Mouse (Mus musculus): ENCODE measurements around the gene Pcnx3. TPM values are rescaled to one million over a fixed set of nuclear protein-coding genes. Genes with fewer than 3 reads are reported as not detected.

The Pcnx3 gene
- 110 and 124 TPM in 2 replicates for total RNA-seq (2021)
- long read RNA-seq, partial matches to known transcripts = 24 of 28 reads
- long read RNA-seq, other reads (novel, unspliced or antisense) = 4 of 28 reads

- peak; percentile 95 for DNase-seq
Observed at GRCm38 (mm10) chr19:5688200-5689087, at the start of gene Pcnx3, which contains the start of gene Map3k11. Gene Pcnx3 (minus strand): TSS chr19:5688908. Gene Map3k11 (plus strand): TSS chr19:5688742.

- DNase-seq = no peak
Observed at GRCm38 (mm10) chr19:5734325-5734724, 45.6 kb upstream of the Pcnx3 start.

GRCm38 (mm10) chr19:5731264-5731978 lies 42.7 kb upstream of the Pcnx3 start:
- peak; percentile 92 for DNase-seq

GRCm38 (mm10) chr19:5730314-5731186 lies 41.8 kb upstream of the Pcnx3 start:
- DNase-seq = no peak

- peak; percentile 93 for DNase-seq
Observed at GRCm38 (mm10) chr19:5729444-5729815, 40.7 kb upstream of the Pcnx3 start, which contains the start of gene Fam89b. Gene Fam89b (minus strand): TSS chr19:5729653.

DNA sequence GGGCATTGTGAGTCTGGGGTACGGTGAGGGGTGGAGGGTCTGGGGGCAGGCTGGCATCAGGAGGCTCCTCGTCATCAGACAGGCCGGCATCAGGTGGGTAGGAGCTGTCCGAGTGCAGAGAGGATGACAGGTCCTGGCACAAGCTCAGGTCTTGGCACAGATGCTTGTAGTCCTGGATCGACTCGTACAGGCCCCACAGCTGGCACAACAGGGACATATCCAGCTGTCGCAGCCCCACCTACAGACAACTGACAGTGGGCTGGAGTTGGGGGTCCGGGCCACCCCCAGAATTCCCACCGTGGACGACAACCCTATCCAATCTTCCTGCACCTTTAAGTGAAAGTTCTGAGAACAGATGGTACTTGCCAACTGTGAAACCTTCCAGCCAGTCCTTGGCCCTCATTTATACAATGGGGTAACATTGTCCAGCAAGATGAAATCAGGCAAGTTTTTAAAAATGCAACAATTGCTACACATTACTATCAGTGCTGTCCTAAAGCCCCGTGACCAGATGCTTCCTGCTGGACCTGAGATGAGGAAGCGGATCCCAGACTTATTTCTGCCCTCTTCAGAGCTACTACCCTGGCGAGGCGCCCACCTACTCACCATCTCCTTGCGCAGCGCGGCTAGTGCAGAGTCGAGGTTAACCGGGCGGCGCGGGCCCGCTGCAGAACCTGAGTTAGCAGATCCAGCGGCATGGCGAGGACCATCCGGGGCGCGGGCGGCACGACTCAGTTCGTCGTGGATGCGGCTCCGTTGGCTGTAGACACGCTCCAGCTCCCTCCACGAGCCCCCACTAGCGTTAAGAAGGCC lies 40.1 kb upstream of the Pcnx3 start:
- peak; percentile 70 for DNase-seq

DNA sequence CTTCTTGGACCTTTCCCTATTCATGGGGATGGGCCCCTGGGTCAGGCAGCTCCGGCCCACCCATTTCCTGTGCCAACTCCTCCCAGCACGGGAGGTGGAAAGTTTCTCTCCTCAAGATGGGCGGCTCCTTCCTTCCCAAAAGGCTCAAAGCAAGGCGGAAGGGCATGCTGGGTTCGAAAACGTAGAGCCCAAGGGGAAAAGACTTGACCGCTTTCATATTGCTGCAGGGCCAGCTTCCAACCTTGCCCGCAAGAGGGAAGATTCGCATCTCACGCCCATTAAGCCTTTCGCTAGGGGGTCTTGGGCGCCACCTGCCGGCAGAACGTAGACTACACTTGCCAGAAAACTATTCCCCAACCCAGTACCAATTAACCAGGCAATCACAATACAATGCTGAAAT lies 39.0 kb upstream of the Pcnx3 start:
- DNase-seq = peak; percentile 89

- no peak for DNase-seq
Observed at GRCm38 (mm10) chr19:5726961-5727578, 38.4 kb upstream of the Pcnx3 start.

DNA sequence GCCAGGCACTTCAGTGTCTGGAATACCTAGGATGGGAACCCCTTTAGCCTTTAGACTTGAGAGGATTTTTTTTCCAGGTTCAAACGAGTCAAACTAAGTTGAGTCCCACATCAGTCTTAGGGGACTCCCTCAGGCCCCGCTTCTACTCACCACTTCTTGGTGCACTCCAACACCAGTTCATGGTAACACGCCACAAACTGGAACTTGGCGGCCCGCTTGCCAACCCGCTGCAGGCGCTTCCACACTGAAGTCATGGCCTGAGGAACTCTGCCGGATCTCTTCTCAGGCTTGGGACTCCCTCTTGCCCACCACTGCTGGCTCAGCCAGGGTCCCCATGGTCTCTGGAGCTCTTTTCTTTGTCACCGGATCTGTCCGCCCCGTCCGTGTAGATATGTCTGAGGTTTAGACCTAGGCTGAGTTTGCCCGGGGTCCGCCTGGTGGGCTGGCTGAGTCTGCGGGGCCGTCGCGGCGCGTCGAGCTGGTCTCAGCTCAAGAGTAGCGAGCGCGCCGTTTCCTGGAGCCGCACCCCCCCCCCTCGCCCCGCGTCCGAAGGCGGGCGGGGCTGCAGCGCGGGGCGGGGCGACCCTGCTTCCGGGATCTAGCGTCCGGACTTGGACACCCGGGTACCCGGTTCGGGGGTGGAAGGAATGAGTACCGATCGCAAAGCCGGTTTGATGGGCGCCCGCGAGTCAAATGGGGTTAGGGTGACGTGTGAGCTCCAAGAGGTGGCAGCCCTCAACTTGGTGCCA lies 37.2 kb upstream of the Pcnx3 start, which contains the start of gene Ehbp1l1:
Gene Ehbp1l1 (minus strand): TSS at position 551 of the 749 bp plus-strand sequence.
- DNase-seq = peak; percentile 85

DNA sequence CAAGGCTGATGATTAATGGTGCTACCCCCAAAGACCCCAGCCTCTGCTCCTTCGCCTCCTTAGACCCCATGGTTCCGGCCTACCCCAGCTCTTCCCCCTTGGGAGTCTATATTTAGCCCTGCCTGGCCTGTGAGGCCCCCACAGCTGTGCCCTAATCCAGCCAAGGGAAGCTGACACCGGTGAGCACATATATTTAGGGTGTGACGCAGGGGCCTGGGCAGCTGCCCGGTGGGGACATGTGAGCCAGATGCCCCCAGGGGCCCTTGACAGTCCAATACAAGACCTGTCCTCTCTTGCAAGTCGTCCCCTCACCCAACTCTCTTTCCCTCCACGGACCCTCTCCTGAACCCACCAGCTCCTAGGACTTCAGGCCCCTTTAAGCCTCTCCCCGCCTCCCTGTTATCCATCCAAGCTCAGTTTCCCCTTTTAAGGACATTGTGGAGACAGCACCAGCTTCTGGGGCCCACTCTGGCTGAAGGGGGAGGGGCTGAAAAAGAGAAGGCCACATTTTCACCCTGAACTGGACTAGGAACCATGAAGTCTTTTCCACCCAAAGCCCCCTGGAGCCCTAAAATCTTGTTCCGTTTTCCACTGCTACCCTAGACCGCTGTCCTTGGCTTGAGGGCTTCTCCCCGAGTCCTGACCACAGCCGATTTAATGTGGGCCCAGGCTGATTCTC lies 36.5 kb upstream of the Pcnx3 start:
- DNase-seq = no peak

DNA sequence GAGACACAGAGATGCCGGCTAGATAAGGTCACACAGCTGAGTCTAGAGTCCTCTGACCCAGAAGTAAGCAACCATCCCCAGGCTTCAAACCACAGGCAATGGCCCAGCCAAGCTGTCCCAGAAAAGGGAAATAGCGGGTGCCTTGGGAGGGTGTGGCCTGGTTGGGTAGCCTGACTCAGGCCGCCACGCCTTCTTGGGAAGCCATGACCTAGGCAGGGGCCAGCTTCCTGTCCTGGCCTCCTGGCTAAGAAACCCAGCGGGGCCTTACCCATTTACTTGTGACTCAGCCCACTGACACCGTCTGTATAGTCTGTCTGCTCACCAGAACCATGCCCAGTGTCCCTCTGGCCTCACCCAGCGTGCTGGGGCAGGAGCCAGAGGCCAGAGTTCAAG lies 35.8 kb upstream of the Pcnx3 start:
- DNase-seq = peak; percentile 74

DNA sequence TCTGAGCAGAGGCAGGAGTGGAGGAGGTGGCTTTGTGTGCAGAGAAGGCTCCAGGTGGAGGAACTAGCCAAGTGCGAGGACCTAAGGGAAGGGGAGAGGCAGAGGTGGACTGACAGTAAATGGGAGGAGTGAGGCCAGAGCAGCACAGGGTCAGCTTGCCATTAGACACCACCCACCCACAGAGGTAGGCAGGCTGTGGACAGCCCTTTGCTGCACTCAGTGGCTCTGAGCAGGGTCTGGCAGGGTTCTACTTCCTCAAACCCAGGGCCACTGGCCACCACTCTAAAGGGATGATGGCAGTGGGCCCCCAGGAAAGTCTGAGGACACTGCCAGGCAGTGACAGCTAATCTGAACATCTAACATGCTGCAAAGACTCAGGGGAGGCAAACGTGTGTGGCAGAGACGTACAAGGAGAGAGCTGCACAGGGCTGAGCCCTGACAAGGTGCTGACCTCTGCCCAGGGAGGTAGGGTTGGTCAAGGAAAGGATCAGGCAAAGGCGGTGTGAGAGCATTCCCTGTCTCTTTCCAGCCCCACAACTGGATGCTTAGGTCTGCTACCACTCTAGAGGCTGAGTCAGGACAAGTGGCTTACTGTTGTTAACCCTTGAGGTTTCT lies 35.3 kb upstream of the Pcnx3 start:
- no peak for DNase-seq

DNA sequence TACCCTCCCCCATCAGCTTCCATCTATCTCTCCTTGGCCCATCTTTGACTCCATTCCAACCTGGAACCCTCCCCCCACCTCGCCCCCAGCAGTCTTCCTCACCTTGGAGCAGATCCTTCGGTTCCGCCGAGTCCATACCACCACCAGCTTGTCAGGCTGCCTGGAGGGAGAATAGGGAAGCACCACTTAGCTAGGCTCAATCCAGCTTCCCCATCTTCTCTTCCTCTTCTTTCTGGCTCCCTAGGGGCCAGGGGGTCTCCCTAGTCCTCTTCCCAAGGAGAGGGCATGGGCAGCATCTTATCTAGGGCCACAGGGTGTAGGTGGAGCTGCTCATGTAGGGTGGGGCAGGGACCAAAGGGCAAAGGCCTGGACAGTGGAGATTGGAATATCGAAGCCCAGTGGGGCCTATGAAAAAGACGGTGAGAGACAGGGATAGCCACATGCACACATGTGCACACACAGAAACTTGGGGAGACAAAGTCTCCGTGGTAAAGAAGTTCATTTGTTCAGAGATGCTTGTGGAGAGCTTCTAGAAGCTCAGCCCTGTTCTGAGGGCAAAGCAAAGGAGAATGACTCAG lies 34.2 kb upstream of the Pcnx3 start:
- DNase-seq = no peak

GRCm38 (mm10) chr19:5721233-5721632 lies 32.5 kb upstream of the Pcnx3 start:
- no peak for DNase-seq

GRCm38 (mm10) chr19:5716955-5717354 lies 28.2 kb upstream of the Pcnx3 start:
- DNase-seq = no peak

GRCm38 (mm10) chr19:5715793-5716688 lies 27.3 kb upstream of the Pcnx3 start:
- DNase-seq = no peak

DNA sequence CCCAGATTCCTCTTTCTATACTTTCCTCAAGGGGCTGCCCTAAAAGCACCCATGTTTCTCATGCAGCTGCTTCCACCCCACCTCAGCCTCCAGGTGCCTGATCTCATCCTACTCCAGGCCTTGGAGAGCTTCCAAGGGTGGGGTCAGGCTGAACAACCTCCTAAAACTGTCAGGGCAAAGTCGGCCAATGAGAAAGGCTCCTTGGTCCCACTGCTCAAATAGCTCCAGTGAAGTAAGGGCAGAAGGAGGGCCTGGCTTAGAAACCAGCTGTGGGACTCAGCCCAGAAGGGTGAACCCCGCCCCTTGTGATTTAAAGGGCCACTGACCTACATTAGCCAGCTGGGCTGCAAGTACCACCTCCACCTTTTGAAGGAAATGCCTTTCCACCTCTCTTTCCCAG lies 25.0 kb upstream of the Pcnx3 start:
- peak; percentile 49 for DNase-seq

Data from adrenal gland, postnatal 25 days (tissue).